Mouse (Mus musculus): Measurements from ENCODE around the gene Kdm2b. TPM values are rescaled to one million over a fixed set of nuclear protein-coding genes. Genes with fewer than 3 reads are reported as not detected.

Gene Kdm2b
- polyA plus RNA-seq, 1 experiment from 2014 or later = 26.5 TPM

GRCm38 (mm10) chr5:122894007-122894637 is 95.5 kb downstream of the Kdm2b start:
- no peaks in the 10 kb centered on the region for H3K27me3 ChIP-seq (ENCODE audit: control insufficient read depth, insufficient read depth, low read length)
- no peak overlapping the region for H3K4me3 ChIP-seq (ENCODE audit: low read depth, low read length)
- no peak overlapping the region for H3K27ac ChIP-seq (ENCODE audit: low read depth, low read length)
- H3K4me1 ChIP-seq (ENCODE audit: control insufficient read depth, insufficient read depth, low read length) = peaks cover 16% of the 10 kb centered on the region
- H3K36me3 ChIP-seq (ENCODE audit: control insufficient read depth, insufficient read depth, low read length) = no peaks in the 10 kb centered on the region
- WGBS (ENCODE audit: insufficient replicate concordance) = 91% methylated on average over 5 of the region's 5 CpGs
- no peak for ATAC-seq (replicated peaks; ENCODE audit: insufficient number of reproducible peaks, low FRiP score, low TSS enrichment)
- H3K9ac ChIP-seq (ENCODE audit: low read depth, low read length) = no peak overlapping the region
- no peaks in the 10 kb centered on the region for H3K9me3 ChIP-seq (replicated peaks; ENCODE audit: control insufficient read depth, low read length)
- H3K4me2 ChIP-seq = no peak overlapping the region

GRCm38 (mm10) chr5:122893270-122893669 is 96.4 kb downstream of the Kdm2b start:
- WGBS (ENCODE audit: insufficient replicate concordance) = 91% methylated on average over 6 of the region's 6 CpGs
- Histone ChIP-seq H3K9me3 (replicated peaks; ENCODE audit: control insufficient read depth, low read length) (no peaks in the 10 kb centered on the region), H3K4me2 (no peak overlapping the region), H3K4me1 (ENCODE audit: control insufficient read depth, insufficient read depth, low read length) (peaks cover 11% of the 10 kb centered on the region), H3K9ac (ENCODE audit: low read depth, low read length) (no peak overlapping the region), H3K36me3 (ENCODE audit: control insufficient read depth, insufficient read depth, low read length) (no peaks in the 10 kb centered on the region), H3K27me3 (ENCODE audit: control insufficient read depth, insufficient read depth, low read length) (no peaks in the 10 kb centered on the region), H3K27ac (ENCODE audit: low read depth, low read length) (no peak overlapping the region), H3K4me3 (ENCODE audit: low read depth, low read length) (no peak overlapping the region)
- no peak for ATAC-seq (replicated peaks; ENCODE audit: insufficient number of reproducible peaks, low FRiP score, low TSS enrichment)

- Histone ChIP-seq H3K4me2 (no peak overlapping the region), H3K4me1 (ENCODE audit: control insufficient read depth, insufficient read depth, low read length) (peaks cover 13% of the 10 kb centered on the region), H3K27me3 (ENCODE audit: control insufficient read depth, insufficient read depth, low read length) (no peaks in the 10 kb centered on the region), H3K4me3 (ENCODE audit: low read depth, low read length) (no peak overlapping the region), H3K27ac (ENCODE audit: low read depth, low read length) (no peak overlapping the region), H3K9me3 (replicated peaks; ENCODE audit: control insufficient read depth, low read length) (no peaks in the 10 kb centered on the region), H3K9ac (ENCODE audit: low read depth, low read length) (no peak overlapping the region), H3K36me3 (ENCODE audit: control insufficient read depth, insufficient read depth, low read length) (no peaks in the 10 kb centered on the region)
- 33% methylated on average over 2 of the region's 2 CpGs for WGBS (ENCODE audit: insufficient replicate concordance)
- ATAC-seq (replicated peaks; ENCODE audit: insufficient number of reproducible peaks, low FRiP score, low TSS enrichment) = no peak
These were observed 99.2 kb downstream of the Kdm2b start for GRCm38 (mm10) chr5:122890396-122890795.

GRCm38 (mm10) chr5:122888612-122889214 is 100.9 kb downstream of the Kdm2b start:
- Histone ChIP-seq H3K36me3 (ENCODE audit: control insufficient read depth, insufficient read depth, low read length) (no peaks in the 10 kb centered on the region), H3K4me3 (ENCODE audit: low read depth, low read length) (no peak overlapping the region), H3K27me3 (ENCODE audit: control insufficient read depth, insufficient read depth, low read length) (no peaks in the 10 kb centered on the region), H3K4me2 (no peak overlapping the region), H3K9ac (ENCODE audit: low read depth, low read length) (no peak overlapping the region), H3K4me1 (ENCODE audit: control insufficient read depth, insufficient read depth, low read length) (peaks cover 7% of the 10 kb centered on the region; the same call in 1 of the 2 replicates), H3K9me3 (replicated peaks; ENCODE audit: control insufficient read depth, low read length) (no peaks in the 10 kb centered on the region), H3K27ac (ENCODE audit: low read depth, low read length) (no peak overlapping the region)
- ATAC-seq (replicated peaks; ENCODE audit: insufficient number of reproducible peaks, low FRiP score, low TSS enrichment) = no peak
- WGBS (ENCODE audit: insufficient replicate concordance) = 92% methylated on average over 16 of the region's 16 CpGs

GRCm38 (mm10) chr5:122887926-122888611 is 101.6 kb downstream of the Kdm2b start:
- ATAC-seq (replicated peaks; ENCODE audit: insufficient number of reproducible peaks, low FRiP score, low TSS enrichment) = no peak
- no peaks in the 10 kb centered on the region for H3K36me3 ChIP-seq (ENCODE audit: control insufficient read depth, insufficient read depth, low read length)
- WGBS (ENCODE audit: insufficient replicate concordance) = 77% methylated on average over 8 of the region's 8 CpGs
- 0 out of 2 replicates have a peak overlapping the region, but pooled peaks have one; percentile 5 for H3K27ac ChIP-seq (ENCODE audit: low read depth, low read length)
- peaks cover 7% of the 10 kb centered on the region; the same call in 1 of the 2 replicates for H3K4me1 ChIP-seq (ENCODE audit: control insufficient read depth, insufficient read depth, low read length)
- H3K4me2 ChIP-seq = no peak overlapping the region
- H3K4me3 ChIP-seq (ENCODE audit: low read depth, low read length) = no peak overlapping the region
- H3K27me3 ChIP-seq (ENCODE audit: control insufficient read depth, insufficient read depth, low read length) = no peaks in the 10 kb centered on the region
- no peaks in the 10 kb centered on the region for H3K9me3 ChIP-seq (replicated peaks; ENCODE audit: control insufficient read depth, low read length)
- no peak overlapping the region for H3K9ac ChIP-seq (ENCODE audit: low read depth, low read length)

- H3K9ac ChIP-seq (ENCODE audit: low read depth, low read length) = no peak overlapping the region
- 91% methylated on average over 9 of the region's 9 CpGs for WGBS (ENCODE audit: insufficient replicate concordance)
These were observed 102.6 kb downstream of the Kdm2b start for GRCm38 (mm10) chr5:122887033-122887432.

GRCm38 (mm10) chr5:122884594-122885348 is 104.9 kb downstream of the Kdm2b start:
- no peak overlapping the region for H3K27ac ChIP-seq (ENCODE audit: low read depth, low read length)
- H3K4me1 ChIP-seq (ENCODE audit: control insufficient read depth, insufficient read depth, low read length) = peaks cover 2% of the 10 kb centered on the region; the same call in 1 of the 2 replicates
- WGBS (ENCODE audit: insufficient replicate concordance) = 71% methylated on average over 7 of the region's 7 CpGs
- no peak for ATAC-seq (replicated peaks; ENCODE audit: insufficient number of reproducible peaks, low FRiP score, low TSS enrichment)
- no peaks in the 10 kb centered on the region for H3K9me3 ChIP-seq (replicated peaks; ENCODE audit: control insufficient read depth, low read length)
- no peak overlapping the region for H3K9ac ChIP-seq (ENCODE audit: low read depth, low read length)
- H3K4me3 ChIP-seq (ENCODE audit: low read depth, low read length) = no peak overlapping the region
- H3K36me3 ChIP-seq (ENCODE audit: control insufficient read depth, insufficient read depth, low read length) = peaks cover 5% of the 10 kb centered on the region; the same call in 1 of the 2 replicates
- H3K27me3 ChIP-seq (ENCODE audit: control insufficient read depth, insufficient read depth, low read length) = no peaks in the 10 kb centered on the region
- H3K4me2 ChIP-seq = no peak overlapping the region

More at GRCm38 (mm10) chr5:122887033-122887432, 102.6 kb downstream of the Kdm2b start:
- peaks cover 7% of the 10 kb centered on the region; the same call in 1 of the 2 replicates for H3K4me1 ChIP-seq (ENCODE audit: control insufficient read depth, insufficient read depth, low read length)
- no peak for ATAC-seq (replicated peaks; ENCODE audit: insufficient number of reproducible peaks, low FRiP score, low TSS enrichment)
- H3K27ac ChIP-seq (ENCODE audit: low read depth, low read length) = no peak overlapping the region
- no peaks in the 10 kb centered on the region for H3K9me3 ChIP-seq (replicated peaks; ENCODE audit: control insufficient read depth, low read length)
- no peaks in the 10 kb centered on the region for H3K27me3 ChIP-seq (ENCODE audit: control insufficient read depth, insufficient read depth, low read length)
- no peak overlapping the region for H3K4me2 ChIP-seq
- H3K36me3 ChIP-seq (ENCODE audit: control insufficient read depth, insufficient read depth, low read length) = no peaks in the 10 kb centered on the region
- no peak overlapping the region for H3K4me3 ChIP-seq (ENCODE audit: low read depth, low read length)

GRCm38 (mm10) chr5:122883652-122884235 is 105.9 kb downstream of the Kdm2b start:
- no peak for ATAC-seq (replicated peaks; ENCODE audit: insufficient number of reproducible peaks, low FRiP score, low TSS enrichment)
- H3K4me3 ChIP-seq (ENCODE audit: low read depth, low read length) = no peak overlapping the region

More at GRCm38 (mm10) chr5:122883652-122884235, 105.9 kb downstream of the Kdm2b start:
- Histone ChIP-seq H3K9ac (ENCODE audit: low read depth, low read length) (no peak overlapping the region), H3K4me1 (ENCODE audit: control insufficient read depth, insufficient read depth, low read length) (peaks cover 2% of the 10 kb centered on the region; the same call in 1 of the 2 replicates), H3K4me2 (no peak overlapping the region), H3K36me3 (ENCODE audit: control insufficient read depth, insufficient read depth, low read length) (peaks cover 11% of the 10 kb centered on the region; the same call in 1 of the 2 replicates), H3K27me3 (ENCODE audit: control insufficient read depth, insufficient read depth, low read length) (no peaks in the 10 kb centered on the region), H3K9me3 (replicated peaks; ENCODE audit: control insufficient read depth, low read length) (no peaks in the 10 kb centered on the region), H3K27ac (ENCODE audit: low read depth, low read length) (no peak overlapping the region)
- WGBS (ENCODE audit: insufficient replicate concordance) = 45% methylated on average over 2 of the region's 2 CpGs

All from heart, embryonic 11.5 days (tissue).